Mouse (Mus musculus) embryonic facial prominence, embryonic 15.5 days (tissue): Measurements from ENCODE around the gene Samd4. TPM values are rescaled to one million over a fixed set of nuclear protein-coding genes. Genes with fewer than 3 reads are reported as not detected.
A peak's percentile ranks its signal among the peaks of the same experiment; 100 is the strongest.
"Not testable (repeated sequence)": the region's sequence is repeated elsewhere in the genome, so short reads cannot be mapped to it uniquely, and the experiment has no call there.

Source experiments
- ATAC-seq: fragments of 200-750 bp; cut with Nextera tagmentation; 2 replicates; pipeline ENCODE4 v1.8.0; 2017; ENCODE audit warnings: low read depth, moderate TSS enrichment; ENCODE audit not compliant: insufficient number of reproducible peaks, low FRiP score, low TSS enrichment
- H3K27ac ChIP-seq: fragments of 300-500 bp; sonication (generic); replicated peaks from 2 replicates; pipeline ENCODE4 v1.5.1; 2015; ENCODE audit warnings: mild to moderate bottlenecking, inconsistent platforms
- H3K27me3 ChIP-seq: fragments of 300-500 bp; sonication (generic); 2 replicates; pipeline ENCODE4 v1.6.1; 2015; ENCODE audit warnings: inconsistent platforms
- H3K36me3 ChIP-seq: fragments of 300-500 bp; sonication (generic); 2 replicates; pipeline ENCODE4 v1.6.1; 2015; ENCODE audit warnings: mild to moderate bottlenecking, inconsistent platforms
- H3K4me1 ChIP-seq: fragments of 300-500 bp; sonication (generic); 2 replicates; pipeline ENCODE4 v1.6.1; 2015; ENCODE audit warnings: inconsistent platforms
- H3K4me2 ChIP-seq: fragments of 300-500 bp; sonication (generic); replicated peaks from 2 replicates; pipeline ENCODE4 v1.6.1; 2015; ENCODE audit warnings: mild to moderate bottlenecking, inconsistent platforms
- H3K4me3 ChIP-seq: fragments of 300-500 bp; sonication (generic); replicated peaks from 2 replicates; pipeline ENCODE4 v1.5.1; 2015; ENCODE audit warnings: mild to moderate bottlenecking, inconsistent platforms
- H3K9ac ChIP-seq: fragments of 300-500 bp; sonication (generic); 2 replicates; pipeline ENCODE4 v1.6.1; 2015; ENCODE audit warnings: inconsistent platforms
- H3K9me3 ChIP-seq: fragments of 300-500 bp; sonication (generic); replicated peaks from 2 replicates; pipeline ENCODE4 v1.6.1; 2016; ENCODE audit warnings: inconsistent platforms
- WGBS: fragments of 180-500 bp; shearing (Covaris S2); methylation state at CpG from one replicate; pipeline ENCODE4 v1.1.7; 2015; 5-methylcytosine and 5-hydroxymethylcytosine counted together
- polyA plus RNA-seq: library from polyadenylated mRNA; unstranded; fragments of >200 nt; fragmentation: Nextera tagmentation; extraction: Ambion mirVana; gene quantifications from 2 replicates; pipeline ENCODE4 v1.2.1, GENCODE M21; 2015

Samd4 gene
- polyA plus RNA-seq, 1 experiment from 2014 or later = 14.6 TPM

GRCm38 (mm10) chr14:47088339-47088738, 205.7 kb downstream of the Samd4 start:
- WGBS = 54% methylated on average over 1 of the region's 1 CpGs
- ATAC-seq = no peak

GRCm38 (mm10) chr14:47089153-47089552, 206.5 kb downstream of the Samd4 start:
- Histone ChIP-seq H3K27me3 (no peaks in the 10 kb centered on the region), H3K27ac (no peak overlapping the region), H3K36me3 (peaks cover 6% of the 10 kb centered on the region; the same call in 1 of the 2 replicates), H3K4me2 (no peak overlapping the region), H3K4me3 (no peak overlapping the region), H3K9me3 (no peaks in the 10 kb centered on the region), H3K4me1 (peaks cover 13% of the 10 kb centered on the region), H3K9ac (no peak overlapping the region)
- 61% methylated on average over 6 of the region's 6 CpGs for WGBS
- no peak for ATAC-seq

More at GRCm38 (mm10) chr14:47088339-47088738, 205.7 kb downstream of the Samd4 start:
- Histone ChIP-seq H3K36me3 (peaks cover 6% of the 10 kb centered on the region; the same call in 1 of the 2 replicates), H3K27ac (no peak overlapping the region), H3K27me3 (no peaks in the 10 kb centered on the region), H3K4me1 (peaks cover 12% of the 10 kb centered on the region), H3K9me3 (no peaks in the 10 kb centered on the region), H3K4me3 (no peak overlapping the region), H3K9ac (no peak overlapping the region), H3K4me2 (no peak overlapping the region)

GRCm38 (mm10) chr14:47091908-47092307, 209.3 kb downstream of the Samd4 start:
- Histone ChIP-seq H3K4me2 (no peak overlapping the region), H3K4me1 (peaks cover 14% of the 10 kb centered on the region), H3K27ac (no peak overlapping the region), H3K9ac (no peak overlapping the region), H3K9me3 (no peaks in the 10 kb centered on the region), H3K36me3 (0 out of 2 replicates have a peak, but pooled peaks cover 6% of the 10 kb centered on the region), H3K27me3 (no peaks in the 10 kb centered on the region), H3K4me3 (no peak overlapping the region)
- 79% methylated on average over 6 of the region's 6 CpGs for WGBS
- ATAC-seq = no peak

- no peak overlapping the region for H3K9ac ChIP-seq
- H3K27me3 ChIP-seq = no peaks in the 10 kb centered on the region
- no peak overlapping the region for H3K4me3 ChIP-seq
- 55% methylated on average over 16 of the region's 16 CpGs for WGBS
- peaks cover 10% of the 10 kb centered on the region; the same call in 1 of the 2 replicates for H3K4me1 ChIP-seq
- no peak overlapping the region for H3K4me2 ChIP-seq
- peak overlapping the region; percentile 39 for H3K27ac ChIP-seq
- no peak for ATAC-seq
- 0 out of 2 replicates have a peak, but pooled peaks cover 10% of the 10 kb centered on the region for H3K36me3 ChIP-seq
- H3K9me3 ChIP-seq = no peaks in the 10 kb centered on the region
Observed at GRCm38 (mm10) chr14:47093355-47093792, 210.7 kb downstream of the Samd4 start.

GRCm38 (mm10) chr14:47095036-47095435, 212.4 kb downstream of the Samd4 start:
- no peaks in the 10 kb centered on the region for H3K27me3 ChIP-seq
- H3K27ac ChIP-seq = no peak overlapping the region
- no peak for ATAC-seq
- 85% methylated on average over 3 of the region's 3 CpGs for WGBS
- no peak overlapping the region for H3K9ac ChIP-seq
- H3K9me3 ChIP-seq = no peaks in the 10 kb centered on the region
- peaks cover 10% of the 10 kb centered on the region; the same call in 1 of the 2 replicates for H3K4me1 ChIP-seq
- no peak overlapping the region for H3K4me2 ChIP-seq
- H3K36me3 ChIP-seq = 0 out of 2 replicates have a peak, but pooled peaks cover 9% of the 10 kb centered on the region
- H3K4me3 ChIP-seq = no peak overlapping the region

- Histone ChIP-seq H3K4me2 (no peak overlapping the region), H3K27ac (no peak overlapping the region), H3K27me3 (no peaks in the 10 kb centered on the region), H3K9me3 (no peaks in the 10 kb centered on the region), H3K4me1 (peaks cover 10% of the 10 kb centered on the region; the same call in 1 of the 2 replicates), H3K4me3 (no peak overlapping the region), H3K9ac (no peak overlapping the region), H3K36me3 (0 out of 2 replicates have a peak, but pooled peaks cover 5% of the 10 kb centered on the region)
- WGBS = 54% methylated on average over 5 of the region's 5 CpGs
- ATAC-seq = no peak
Observed at GRCm38 (mm10) chr14:47096357-47096756, 213.7 kb downstream of the Samd4 start.

GRCm38 (mm10) chr14:47104246-47105173, 221.9 kb downstream of the Samd4 start:
- Histone ChIP-seq H3K27me3 (no peaks in the 10 kb centered on the region), H3K36me3 (0 out of 2 replicates have a peak, but pooled peaks cover 7% of the 10 kb centered on the region), H3K9ac (no peak overlapping the region), H3K4me3 (peak overlapping the region; percentile 2; the same call in 1 of the 2 replicates), H3K27ac (peak overlapping the region; percentile 3), H3K4me2 (peak overlapping the region; percentile 29), H3K4me1 (peaks cover 12% of the 10 kb centered on the region), H3K9me3 (no peaks in the 10 kb centered on the region)
- ATAC-seq = no peak
- 21% methylated on average over 19 of the region's 19 CpGs for WGBS

- Histone ChIP-seq H3K9me3 (no peaks in the 10 kb centered on the region), H3K27ac (0 out of 2 replicates have a peak overlapping the region, but pooled peaks have one; percentile 3), H3K4me2 (no peak overlapping the region; the same call in 1 of the 2 replicates), H3K36me3 (0 out of 2 replicates have a peak, but pooled peaks cover 7% of the 10 kb centered on the region), H3K4me3 (no peak overlapping the region), H3K27me3 (no peaks in the 10 kb centered on the region), H3K4me1 (peaks cover 12% of the 10 kb centered on the region), H3K9ac (no peak overlapping the region)
- ATAC-seq = no peak
- WGBS = 58% methylated on average over 3 of the region's 3 CpGs
Observed at GRCm38 (mm10) chr14:47105174-47105557, 222.5 kb downstream of the Samd4 start.

GRCm38 (mm10) chr14:47105755-47106154, 223.1 kb downstream of the Samd4 start:
- Histone ChIP-seq H3K4me2 (no peak overlapping the region), H3K9ac (no peak overlapping the region), H3K27me3 (no peaks in the 10 kb centered on the region), H3K27ac (no peak overlapping the region), H3K36me3 (0 out of 2 replicates have a peak, but pooled peaks cover 7% of the 10 kb centered on the region), H3K4me3 (no peak overlapping the region), H3K4me1 (peaks cover 12% of the 10 kb centered on the region), H3K9me3 (no peaks in the 10 kb centered on the region)
- no peak for ATAC-seq
- 88% methylated on average over 3 of the region's 3 CpGs for WGBS

GRCm38 (mm10) chr14:47107461-47107860, 224.8 kb downstream of the Samd4 start:
- no peaks in the 10 kb centered on the region for H3K27me3 ChIP-seq
- no peak overlapping the region for H3K9ac ChIP-seq
- no peak overlapping the region for H3K4me2 ChIP-seq
- H3K27ac ChIP-seq = no peak overlapping the region
- ATAC-seq = no peak
- H3K9me3 ChIP-seq = no peaks in the 10 kb centered on the region
- no peak overlapping the region for H3K4me3 ChIP-seq
- H3K36me3 ChIP-seq = 0 out of 2 replicates have a peak, but pooled peaks cover 7% of the 10 kb centered on the region
- 80% methylated on average over 3 of the region's 3 CpGs for WGBS
- H3K4me1 ChIP-seq = peaks cover 12% of the 10 kb centered on the region

- H3K4me1 ChIP-seq, H3K4me2 ChIP-seq: not testable (repeated sequence)
Observed at GRCm38 (mm10) chr14:47110391-47110790, 227.7 kb downstream of the Samd4 start.

More at GRCm38 (mm10) chr14:47110391-47110790, 227.7 kb downstream of the Samd4 start:
- not testable (repeated sequence) for H3K36me3 ChIP-seq, ATAC-seq, H3K27ac ChIP-seq, H3K9ac ChIP-seq, H3K27me3 ChIP-seq, H3K4me3 ChIP-seq, H3K9me3 ChIP-seq
- 79% methylated on average over 7 of the region's 7 CpGs for WGBS
